Mouse (Mus musculus): ENCODE measurements around the gene Myo1e.
A peak's percentile ranks its signal among the peaks of the same experiment; 100 is the strongest.

Gene Myo1e

GRCm38 (mm10) chr9:70284584-70285140 is 77.5 kb downstream of the Myo1e start:
- DNase-seq (ENCODE audit: low spot score): peak; percentile 37

DNA sequence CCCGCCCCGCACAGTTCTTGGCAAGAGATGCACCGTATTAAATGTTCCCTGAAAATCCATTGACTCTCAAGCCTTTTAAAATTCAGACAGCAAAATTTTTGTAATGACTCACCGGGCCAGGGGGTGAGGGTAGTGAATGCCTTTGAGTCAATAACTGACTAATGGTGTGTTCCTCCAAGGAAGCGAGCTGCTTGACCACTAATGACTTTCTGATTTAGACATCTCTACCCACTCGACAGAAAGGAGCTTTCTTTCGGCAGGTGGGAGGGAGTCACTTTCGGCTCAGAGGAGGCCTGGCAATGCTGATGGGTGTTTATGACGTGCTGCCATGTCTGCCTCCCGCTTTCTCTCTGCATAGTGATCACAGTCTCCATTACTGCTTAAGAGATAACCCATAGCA is 83.6 kb downstream of the Myo1e start:
- DNase-seq (ENCODE audit: low spot score): no peak

GRCm38 (mm10) chr9:70296916-70297315 is 89.8 kb downstream of the Myo1e start:
- DNase-seq (ENCODE audit: low spot score): no peak

DNA sequence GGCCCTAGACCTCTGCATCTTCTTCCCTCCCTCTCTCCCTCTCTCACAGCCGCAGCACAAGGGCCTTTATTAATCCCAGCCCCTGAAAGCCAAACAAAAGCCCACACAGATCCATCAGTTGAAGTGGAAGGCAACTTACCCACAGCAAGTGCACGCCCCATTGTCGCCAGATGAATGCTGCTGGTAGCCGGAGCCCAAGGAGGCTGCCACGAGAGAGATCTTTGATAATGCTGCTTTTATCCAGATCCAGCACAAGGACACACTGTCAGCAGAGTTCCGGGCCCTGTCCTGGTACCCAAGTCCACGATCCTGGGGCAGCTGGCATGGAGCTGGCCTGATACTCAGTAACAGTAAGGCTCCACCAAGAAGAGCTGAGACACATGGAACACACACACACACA is 91.1 kb downstream of the Myo1e start:
- no peak for DNase-seq (ENCODE audit: low spot score)

GRCm38 (mm10) chr9:70300705-70301104 is 93.6 kb downstream of the Myo1e start:
- DNase-seq (ENCODE audit: low spot score): no peak

DNA sequence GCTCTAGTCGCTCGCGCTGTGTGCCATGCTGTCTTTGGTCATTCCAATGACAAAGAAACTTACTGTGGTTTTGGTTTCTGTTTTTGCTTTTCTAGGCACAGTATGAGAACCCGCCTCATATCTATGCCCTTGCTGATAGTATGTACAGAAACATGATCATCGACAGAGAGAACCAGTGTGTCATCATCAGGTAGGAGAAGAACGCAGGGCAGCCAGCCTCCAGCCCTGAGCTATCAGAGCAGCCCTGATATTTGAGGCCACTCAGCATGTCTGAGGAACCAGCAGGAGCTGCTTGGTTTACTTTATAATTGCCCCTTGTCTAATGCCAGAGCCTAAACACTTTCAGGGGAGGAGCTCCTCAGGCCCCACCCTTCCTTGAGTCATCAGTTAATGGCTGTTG is 94.4 kb downstream of the Myo1e start:
- no peak for DNase-seq (ENCODE audit: low spot score)

DNA sequence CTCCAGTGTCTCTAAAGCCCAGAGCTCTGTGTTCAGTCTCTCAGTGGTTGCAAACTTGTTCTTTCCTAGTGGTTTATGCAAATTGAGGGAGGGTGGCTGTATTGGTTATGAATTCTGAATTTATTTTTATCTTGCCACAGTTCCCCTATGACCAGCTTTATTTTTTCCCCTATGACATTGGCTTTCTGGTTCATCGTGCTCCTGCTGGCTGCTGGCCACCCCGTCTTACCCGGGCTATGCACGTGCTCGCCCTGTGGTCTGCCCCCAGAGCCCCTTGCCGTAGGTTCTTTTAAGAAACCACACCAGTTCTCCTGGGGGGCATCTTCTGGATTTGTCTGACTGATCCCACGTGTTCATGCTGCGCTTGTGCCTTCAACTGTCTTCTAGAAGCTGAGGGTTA is 97.8 kb downstream of the Myo1e start:
- DNase-seq (ENCODE audit: low spot score): no peak

DNA sequence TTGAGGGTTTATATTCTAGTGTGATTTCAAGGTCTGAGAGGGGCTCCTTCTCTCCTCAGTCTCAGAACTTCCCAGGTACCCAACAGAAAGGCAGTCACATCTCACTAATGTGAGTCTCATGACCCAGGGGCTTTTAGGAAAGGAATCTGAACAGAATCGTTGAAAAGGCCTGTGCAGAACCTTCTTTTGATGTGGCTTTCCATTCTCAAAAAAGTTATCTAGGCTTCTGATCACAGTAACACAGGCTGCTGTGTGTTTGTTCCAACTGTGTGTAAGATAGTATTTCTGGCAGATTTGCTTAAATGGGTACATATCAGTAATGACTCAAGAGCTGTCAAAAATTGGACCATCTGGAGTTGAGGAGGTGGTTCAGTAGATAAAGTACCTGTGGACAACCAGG is 102.9 kb downstream of the Myo1e start:
- DNase-seq (ENCODE audit: low spot score): no peak

- no peak for DNase-seq (ENCODE audit: low spot score)
Observed at GRCm38 (mm10) chr9:70314019-70314418, 106.9 kb downstream of the Myo1e start.

DNA sequence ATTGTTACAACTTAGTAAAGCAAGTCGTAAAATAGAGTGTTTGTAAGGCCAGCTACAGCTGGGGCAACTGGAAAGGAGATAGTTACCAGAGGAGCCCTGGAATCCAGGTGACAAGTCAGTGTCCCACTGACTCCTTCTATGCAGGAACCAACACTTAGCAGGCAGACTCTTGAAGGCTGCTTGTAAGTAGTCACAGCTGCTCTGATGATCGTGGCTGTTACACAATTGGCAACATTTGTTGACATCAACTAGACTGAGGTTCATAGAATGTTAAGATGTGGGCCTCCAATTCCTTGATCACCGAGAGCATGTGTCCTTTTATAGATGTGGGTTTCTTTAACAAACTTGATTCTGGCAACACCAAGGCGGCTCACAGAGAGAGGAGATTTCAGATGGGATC is 108.0 kb downstream of the Myo1e start:
- no peak for DNase-seq (ENCODE audit: low spot score)

DNA sequence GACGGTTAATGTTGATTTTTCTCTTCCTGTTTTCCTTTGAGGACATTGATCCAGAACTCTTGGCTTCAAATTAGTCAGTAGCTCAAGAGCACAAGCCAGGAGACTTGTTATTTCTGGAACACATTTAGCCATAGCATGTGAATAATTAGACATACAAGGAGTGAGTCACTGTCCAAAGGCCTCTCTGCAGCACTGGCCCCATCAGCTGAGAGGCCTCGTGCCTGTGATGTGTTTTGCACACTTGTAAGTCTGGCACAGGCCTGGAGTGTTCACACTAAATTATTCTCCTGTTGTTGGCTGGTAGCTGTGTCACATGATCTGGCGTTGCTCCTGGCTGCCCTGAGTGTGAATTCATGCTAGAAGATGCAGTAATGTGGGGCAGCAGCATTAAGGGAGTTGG is 111.5 kb downstream of the Myo1e start:
- DNase-seq (ENCODE audit: low spot score): no peak

DNA sequence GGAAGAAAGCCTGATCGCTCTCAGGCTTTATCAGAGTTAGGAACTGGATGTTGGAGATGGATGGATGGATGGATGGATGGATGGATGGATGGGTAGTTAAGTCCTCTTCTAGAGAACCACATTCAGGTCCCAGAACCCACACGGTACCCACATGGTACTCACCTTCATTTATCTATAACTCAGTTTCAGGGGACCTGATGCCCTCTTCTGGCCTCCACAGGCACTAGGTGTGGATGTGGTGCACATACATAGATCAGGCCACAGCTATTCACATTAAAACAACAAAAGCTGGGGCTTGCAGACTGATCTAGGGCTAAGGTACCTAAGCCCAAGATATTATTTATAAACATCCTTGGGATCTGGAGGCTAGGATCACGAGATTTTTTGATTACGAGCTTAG is 117.2 kb downstream of the Myo1e start:
- DNase-seq (ENCODE audit: low spot score): no peak

- no peak for DNase-seq (ENCODE audit: low spot score)
Observed at GRCm38 (mm10) chr9:70325880-70326595, 118.9 kb downstream of the Myo1e start.

DNA sequence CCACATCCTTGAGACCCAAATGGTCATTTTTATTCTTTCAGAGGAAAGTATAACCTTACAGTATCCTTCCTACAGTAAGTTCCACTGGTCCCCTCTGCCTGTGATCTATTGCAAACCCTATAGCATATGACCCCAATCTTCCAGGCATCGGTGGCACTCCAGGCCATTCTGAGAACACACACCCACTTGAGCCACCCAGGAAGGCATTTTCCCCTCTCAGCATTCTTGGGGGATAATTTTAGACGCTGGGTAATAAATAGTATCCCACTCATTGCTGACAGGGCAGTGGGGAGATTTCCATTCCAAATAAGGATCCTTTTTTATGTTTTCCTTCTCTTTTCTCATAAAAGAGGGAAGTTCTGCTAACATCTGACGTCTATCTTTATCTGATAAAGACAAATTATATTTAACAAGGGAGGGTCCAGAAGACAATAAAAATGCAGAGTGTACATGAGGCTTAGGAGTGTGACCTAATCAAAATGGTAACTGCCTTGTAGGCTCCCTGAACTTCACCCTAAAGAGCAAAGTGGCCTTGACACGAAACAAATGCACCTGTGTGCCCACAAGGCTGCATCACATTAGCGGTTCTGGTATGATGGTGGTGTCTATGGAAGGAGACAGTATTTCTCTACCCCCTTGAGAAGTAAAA is 121.2 kb downstream of the Myo1e start:
- DNase-seq (ENCODE audit: low spot score): no peak

DNA sequence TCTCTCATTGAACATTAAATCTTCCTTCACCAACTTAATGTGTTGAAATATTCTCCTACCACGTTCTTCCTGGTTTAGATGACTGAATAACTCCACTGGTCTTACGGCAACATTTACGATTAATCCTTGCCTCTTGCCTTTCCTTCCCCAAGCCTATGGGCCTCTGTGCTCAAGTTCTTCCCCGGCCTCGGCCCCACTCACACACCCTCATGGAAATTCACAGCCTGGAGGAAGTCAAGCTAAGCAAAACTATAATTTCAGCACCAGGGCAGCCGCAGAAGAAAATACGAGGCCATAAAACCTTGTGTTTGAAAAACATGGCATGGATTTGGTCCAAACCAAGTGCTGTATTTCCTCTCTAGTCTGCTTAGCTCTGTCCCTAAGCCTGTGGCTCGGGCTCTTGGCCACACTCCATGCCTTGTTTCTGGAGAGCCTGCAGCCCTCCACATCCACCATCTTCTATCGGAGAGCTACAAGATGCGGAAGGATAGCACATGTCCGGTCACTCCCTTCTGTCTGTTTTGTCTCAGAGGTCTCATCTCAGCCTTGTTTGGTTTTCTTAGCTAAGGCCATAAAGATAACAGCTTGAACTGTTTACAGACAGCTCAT is 124.7 kb downstream of the Myo1e start:
- DNase-seq (ENCODE audit: low spot score): peak; percentile 24

- no peak for DNase-seq (ENCODE audit: low spot score)
Observed at GRCm38 (mm10) chr9:70338391-70338790, 131.2 kb downstream of the Myo1e start.

- DNase-seq (ENCODE audit: low spot score): no peak
Observed at GRCm38 (mm10) chr9:70338894-70339293, 131.7 kb downstream of the Myo1e start.

GRCm38 (mm10) chr9:70349274-70349673 is 142.1 kb downstream of the Myo1e start:
- DNase-seq (ENCODE audit: low spot score): no peak

DNA sequence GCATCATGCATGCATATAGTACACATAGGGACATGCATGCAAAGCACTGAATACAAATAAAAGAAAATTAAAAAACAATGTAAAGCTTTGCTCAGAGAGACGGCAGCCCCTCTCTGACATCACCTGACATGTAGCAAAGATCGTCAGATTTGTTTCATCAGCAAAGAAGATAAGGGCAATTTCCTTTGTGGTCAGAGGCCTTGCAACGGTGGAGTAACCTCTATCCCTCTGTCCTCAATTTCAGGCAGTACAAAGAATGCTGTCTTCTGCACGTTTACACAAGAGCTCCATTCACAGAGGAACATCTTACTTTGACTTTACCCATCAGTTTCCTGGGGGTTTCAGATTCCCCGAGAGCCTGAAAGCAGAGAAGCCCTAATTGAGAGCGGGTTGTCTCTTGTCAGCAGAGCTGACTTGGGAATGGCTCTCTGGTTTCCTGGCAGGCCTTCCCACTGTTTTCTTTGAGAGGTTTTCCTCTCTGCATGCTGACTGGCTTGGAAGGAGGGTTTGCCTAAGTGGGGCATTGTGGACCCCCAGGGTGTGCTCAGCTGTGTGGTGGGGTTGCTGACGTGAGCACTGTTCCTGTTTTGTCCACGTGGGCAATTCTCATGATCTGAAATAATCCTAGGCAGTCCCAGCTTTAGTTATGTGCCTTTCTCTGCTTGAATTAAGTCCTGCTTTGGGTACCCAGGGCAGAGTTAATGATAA is 144.6 kb downstream of the Myo1e start:
- no peak for DNase-seq (ENCODE audit: low spot score)

- no peak for DNase-seq (ENCODE audit: low spot score)
Observed at GRCm38 (mm10) chr9:70356254-70356653, 149.1 kb downstream of the Myo1e start.

- DNase-seq (ENCODE audit: low spot score): no peak
Observed at GRCm38 (mm10) chr9:70359402-70360131, 152.4 kb downstream of the Myo1e start.

GRCm38 (mm10) chr9:70364741-70365140 is 157.6 kb downstream of the Myo1e start:
- no peak for DNase-seq (ENCODE audit: low spot score)
